Mouse (Mus musculus): ENCODE data around the gene Lce3c. TPM values are rescaled to one million over a fixed set of nuclear protein-coding genes. Genes with fewer than 3 reads are reported as not detected.

The Lce3c gene
- not detected for polyA plus RNA-seq (2017; shearing (Covaris generic))

GRCm38 (mm10) chr3:92944186-92944585, at the start of gene Lce3c:
Gene Lce3c, plus strand, starts transcription at chr3:92944486.

GRCm38 (mm10) chr3:92926130-92926529, 18.2 kb upstream of the Lce3c start, which contains the start of gene Lce3a:
Gene Lce3a, minus strand, starts transcription at chr3:92926230.

GRCm38 (mm10) chr3:92932679-92933078, 11.6 kb upstream of the Lce3c start, which contains the start of gene Lce3b:
Gene Lce3b, plus strand, starts transcription at chr3:92932979.

GRCm38 (mm10) chr3:92957090-92957489, 12.8 kb downstream of the Lce3c start, which contains the start of gene Lce3d:
Gene Lce3d, plus strand, starts transcription at chr3:92957390.

GRCm38 (mm10) chr3:92966761-92967160, 22.5 kb downstream of the Lce3c start, which contains the start of gene Lce3e:
Gene Lce3e, plus strand, starts transcription at chr3:92967061.

GRCm38 (mm10) chr3:92991926-92992325, 47.6 kb downstream of the Lce3c start, which contains the start of gene Lce3f:
Gene Lce3f, plus strand, starts transcription at chr3:92992226.

Other genes starting within 250 kb of the Lce3c start
- gene Lce1e, start 235.4 kb upstream of the Lce3c start, polyA plus RNA-seq (2017; shearing (Covaris generic)), result not detected
- gene Lce1f, start 224.1 kb upstream of the Lce3c start, polyA plus RNA-seq (2017; shearing (Covaris generic)), result not detected
- not detected for gene Gm38119, start 205.4 kb upstream of the Lce3c start, polyA plus RNA-seq (2017; shearing (Covaris generic))
- not detected for gene Lce1g, start 192.1 kb upstream of the Lce3c start, polyA plus RNA-seq (2017; shearing (Covaris generic))
- not detected for gene Lce1h, start 179.4 kb upstream of the Lce3c start, polyA plus RNA-seq (2017; shearing (Covaris generic))
- gene Lce1i, start 165.6 kb upstream of the Lce3c start, polyA plus RNA-seq (2017; shearing (Covaris generic)), result not detected
- not detected for gene Lce1j, start 154.0 kb upstream of the Lce3c start, polyA plus RNA-seq (2017; shearing (Covaris generic))
- not detected for gene Lce1k, start 136.6 kb upstream of the Lce3c start, polyA plus RNA-seq (2017; shearing (Covaris generic))
- gene Kprp, start 117.2 kb upstream of the Lce3c start, polyA plus RNA-seq (2017; shearing (Covaris generic)), result not detected
- not detected for gene Lce1l, start 93.2 kb upstream of the Lce3c start, polyA plus RNA-seq (2017; shearing (Covaris generic))
- under 1 TPM in 1 of 2 experiments, not detected in 1; 0.53 TPM for gene 2310050C09Rik, start 74.3 kb upstream of the Lce3c start, polyA plus RNA-seq (2017; shearing (Covaris generic))
- not detected for gene Lce3a, start 18.3 kb upstream of the Lce3c start, polyA plus RNA-seq (2017; shearing (Covaris generic))
- not detected for gene Lce3b, start 11.5 kb upstream of the Lce3c start, polyA plus RNA-seq (2017; shearing (Covaris generic))
- gene Lce3d, start 12.9 kb downstream of the Lce3c start, polyA plus RNA-seq (2017; shearing (Covaris generic)), result under 1 TPM in 1 of 2 experiments, not detected in 1; 0.34 TPM
- gene Lce3e, start 22.6 kb downstream of the Lce3c start, polyA plus RNA-seq (2017; shearing (Covaris generic)), result not detected
- not detected for gene Lce3f, start 47.7 kb downstream of the Lce3c start, polyA plus RNA-seq (2017; shearing (Covaris generic))
- not detected for gene Crct1, start 71.2 kb downstream of the Lce3c start, polyA plus RNA-seq (2017; shearing (Covaris generic))
- not detected for gene Lce1m, start 74.6 kb downstream of the Lce3c start, polyA plus RNA-seq (2017; shearing (Covaris generic))
- 1 to 10 TPM in 1 of 2 experiments, not detected in 1; 1.4 TPM for gene Gm4858, start 124.3 kb downstream of the Lce3c start, polyA plus RNA-seq (2017; shearing (Covaris generic))
- not detected for gene Crnn, start 200.3 kb downstream of the Lce3c start, polyA plus RNA-seq (2017; shearing (Covaris generic))